Mouse (Mus musculus) heart, postnatal 0 days (tissue): ENCODE measurements at regions not wholly inside any gene's neighbourhood (a gene's known extent, or its start where the extent isn't known, plus 50 kb on each side); places are given as distances from the start of the nearest gene placed in this dataset.

Experiments used
- CTCF ChIP-seq: IDR thresholded peaks from 2 replicates; pipeline ENCODE4 v1.5.1; 2016; ENCODE audit warnings: antibody characterized with exemption, control low read depth, low read depth
- EP300 ChIP-seq: IDR thresholded peaks from 2 replicates; pipeline ENCODE4 v1.6.1; 2016; ENCODE audit warnings: antibody characterized with exemption, low read depth

- TF ChIP-seq CTCF (no peak), EP300 (no peak)
Observed at GRCm38 (mm10) chr5:69815356-69815755, 223.2 kb upstream of the Gnpda2 start.
